Mouse (Mus musculus) neural tube, embryonic 13.5 days (tissue): ENCODE results near the gene Ccdc126. TPM values are rescaled to one million over a fixed set of nuclear protein-coding genes. Genes with fewer than 3 reads are reported as not detected.

Experiments used
- ATAC-seq: fragments of 200-750 bp; cut with Nextera tagmentation; 2 replicates; pipeline ENCODE4 v1.8.0; 2017; ENCODE audit warnings: low read depth, mild to moderate bottlenecking, moderate TSS enrichment, moderate library complexity
- H3K27ac ChIP-seq: fragments of 300-500 bp; sonication (generic); replicated peaks from 2 replicates; pipeline ENCODE4 v1.5.1; 2015; ENCODE audit warnings: moderate library complexity, mild to moderate bottlenecking, inconsistent platforms
- H3K27me3 ChIP-seq: fragments of 300-500 bp; sonication (generic); 2 replicates; pipeline ENCODE4 v1.6.1; 2015; ENCODE audit warnings: mild to moderate bottlenecking, inconsistent platforms
- H3K36me3 ChIP-seq: fragments of 300-500 bp; sonication (generic); 2 replicates; pipeline ENCODE4 v1.6.1; 2015; ENCODE audit warnings: mild to moderate bottlenecking, inconsistent platforms
- H3K4me1 ChIP-seq: fragments of 300-500 bp; sonication (generic); replicated peaks from 2 replicates; pipeline ENCODE4 v1.6.1; 2015; ENCODE audit warnings: inconsistent platforms
- H3K4me2 ChIP-seq: fragments of 300-500 bp; sonication (generic); 2 replicates; pipeline ENCODE4 v1.6.1; 2015; ENCODE audit warnings: inconsistent platforms, mild to moderate bottlenecking, moderate library complexity
- H3K4me3 ChIP-seq: fragments of 300-500 bp; sonication (generic); 2 replicates; pipeline ENCODE4 v1.5.1; 2015; ENCODE audit warnings: mild to moderate bottlenecking, inconsistent platforms
- H3K9ac ChIP-seq: fragments of 300-500 bp; sonication (generic); 2 replicates; pipeline ENCODE4 v1.6.1; 2015; ENCODE audit warnings: moderate library complexity, mild to moderate bottlenecking, inconsistent platforms
- H3K9me3 ChIP-seq: fragments of 300-500 bp; sonication (generic); 2 replicates; pipeline ENCODE4 v1.6.1; 2016; ENCODE audit warnings: inconsistent platforms
- WGBS: fragments of 180-500 bp; shearing (Covaris S2); methylation state at CpG from one replicate; pipeline ENCODE4 v1.1.7; 2015; 5-methylcytosine and 5-hydroxymethylcytosine counted together
- polyA plus RNA-seq: library from polyadenylated mRNA; unstranded; fragments of >200 nt; fragmentation: Nextera tagmentation; extraction: Ambion mirVana; gene quantifications from 2 replicates; pipeline ENCODE4 v1.2.1, GENCODE M21; 2015

Gene Ccdc126
- polyA plus RNA-seq, 1 experiment from 2014 or later: 8.8 TPM

GRCm38 (mm10) chr6:49321341-49321740, 2.3 kb downstream of the Ccdc126 start:
- H3K36me3 ChIP-seq: no peaks in the 10 kb centered on the region
- H3K4me2 ChIP-seq: no peak overlapping the region
- no peak overlapping the region for H3K27ac ChIP-seq
- H3K9ac ChIP-seq: no peak overlapping the region
- ATAC-seq: no peak
- no peaks in the 10 kb centered on the region for H3K27me3 ChIP-seq
- no peak overlapping the region for H3K4me3 ChIP-seq
- 87% methylated on average over 3 of the region's 3 CpGs for WGBS
- peaks cover 15% of the 10 kb centered on the region for H3K4me1 ChIP-seq
- H3K9me3 ChIP-seq: no peaks in the 10 kb centered on the region

DNA sequence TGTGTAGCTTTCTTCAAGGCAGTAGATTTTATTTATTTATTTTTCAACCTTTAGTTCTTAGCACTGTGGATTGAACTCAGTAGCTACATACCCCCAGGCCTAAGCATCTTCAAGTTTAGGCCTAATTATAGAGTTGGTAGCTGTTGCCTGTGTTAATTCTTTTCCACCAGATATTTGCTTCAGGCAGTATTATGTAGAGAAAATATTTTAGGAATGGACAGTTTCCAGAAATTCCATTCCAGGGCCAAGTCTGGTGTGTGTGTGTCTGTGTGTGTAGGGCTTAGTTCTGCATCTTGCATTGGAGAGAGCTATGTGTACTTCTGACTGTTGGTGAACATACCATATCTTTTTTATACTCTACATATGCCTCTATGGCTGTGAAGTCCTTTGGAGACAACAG, 3.0 kb downstream of the Ccdc126 start:
- Histone ChIP-seq H3K9me3 (no peaks in the 10 kb centered on the region), H3K27me3 (no peaks in the 10 kb centered on the region), H3K27ac (no peak overlapping the region), H3K4me1 (peaks cover 15% of the 10 kb centered on the region), H3K4me2 (no peak overlapping the region), H3K36me3 (no peaks in the 10 kb centered on the region), H3K9ac (peak overlapping the region; percentile 26; the same call in 1 of the 2 replicates), H3K4me3 (no peak overlapping the region)
- ATAC-seq: no peak

- no peaks in the 10 kb centered on the region for H3K36me3 ChIP-seq
- H3K27ac ChIP-seq: no peak overlapping the region
- H3K9me3 ChIP-seq: no peaks in the 10 kb centered on the region
- H3K9ac ChIP-seq: no peak overlapping the region
- ATAC-seq: no peak
- H3K4me1 ChIP-seq: peaks cover 15% of the 10 kb centered on the region
- 68% methylated on average over 2 of the region's 2 CpGs for WGBS
- H3K4me3 ChIP-seq: no peak overlapping the region
- no peak overlapping the region for H3K4me2 ChIP-seq
- no peaks in the 10 kb centered on the region for H3K27me3 ChIP-seq
Observed at GRCm38 (mm10) chr6:49322986-49323385, 3.9 kb downstream of the Ccdc126 start.

DNA sequence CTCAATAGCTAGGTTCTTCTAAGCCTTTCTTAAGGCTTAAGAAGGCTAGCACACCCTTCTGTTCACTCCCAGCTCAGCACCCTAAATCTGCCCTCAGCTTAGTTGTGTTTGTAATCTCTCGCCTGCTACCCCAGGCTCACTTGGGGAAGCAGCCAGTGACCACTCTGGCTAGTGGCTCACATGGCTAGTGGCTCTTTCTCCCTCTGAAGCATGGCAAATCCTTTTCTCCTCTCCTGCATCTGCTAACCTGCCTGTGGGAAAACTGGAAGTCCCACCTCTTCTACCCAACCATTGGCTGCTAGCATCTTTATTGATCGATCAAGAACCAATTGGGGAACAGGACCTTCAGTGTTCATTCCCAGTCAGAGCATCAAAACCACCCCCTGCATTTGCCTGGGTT, 5.5 kb downstream of the Ccdc126 start:
- no peak overlapping the region for H3K4me2 ChIP-seq
- peaks cover 15% of the 10 kb centered on the region for H3K4me1 ChIP-seq
- no peaks in the 10 kb centered on the region for H3K27me3 ChIP-seq
- H3K36me3 ChIP-seq: no peaks in the 10 kb centered on the region
- H3K9ac ChIP-seq: no peak overlapping the region
- H3K9me3 ChIP-seq: no peaks in the 10 kb centered on the region
- no peak overlapping the region for H3K27ac ChIP-seq
- H3K4me3 ChIP-seq: no peak overlapping the region
- 56% methylated on average over 2 of the region's 2 CpGs for WGBS
- ATAC-seq: no peak

- ATAC-seq: no peak
- 88% methylated on average over 1 of the region's 1 CpGs for WGBS
- H3K27ac ChIP-seq: no peak overlapping the region
- H3K4me2 ChIP-seq: no peak overlapping the region
- H3K4me3 ChIP-seq: no peak overlapping the region
- no peaks in the 10 kb centered on the region for H3K9me3 ChIP-seq
- H3K4me1 ChIP-seq: peaks cover 7% of the 10 kb centered on the region
- no peaks in the 10 kb centered on the region for H3K36me3 ChIP-seq
- H3K9ac ChIP-seq: no peak overlapping the region
- H3K27me3 ChIP-seq: no peaks in the 10 kb centered on the region
Observed at GRCm38 (mm10) chr6:49325294-49325693, 6.2 kb downstream of the Ccdc126 start.

GRCm38 (mm10) chr6:49326846-49327245, 7.8 kb downstream of the Ccdc126 start:
- 93% methylated on average over 3 of the region's 3 CpGs for whole genome bisulfite sequencing
- H3K9ac ChIP-seq: no peak overlapping the region
- no peak overlapping the region for H3K4me3 ChIP-seq
- H3K4me1 ChIP-seq: no peaks in the 10 kb centered on the region
- no peaks in the 10 kb centered on the region for H3K9me3 ChIP-seq
- H3K27me3 ChIP-seq: no peaks in the 10 kb centered on the region
- no peaks in the 10 kb centered on the region for H3K36me3 ChIP-seq
- no peak for ATAC-seq
- H3K27ac ChIP-seq: no peak overlapping the region
- no peak overlapping the region for H3K4me2 ChIP-seq

GRCm38 (mm10) chr6:49331369-49332059, 12.4 kb downstream of the Ccdc126 start:
- no peak for ATAC-seq
- Histone ChIP-seq H3K27ac (no peak overlapping the region), H3K9ac (no peak overlapping the region), H3K4me2 (no peak overlapping the region), H3K4me3 (no peak overlapping the region), H3K9me3 (no peaks in the 10 kb centered on the region), H3K27me3 (no peaks in the 10 kb centered on the region), H3K36me3 (0 out of 2 replicates have a peak, but pooled peaks cover 6% of the 10 kb centered on the region), H3K4me1 (no peaks in the 10 kb centered on the region)
- 77% methylated on average over 5 of the region's 5 CpGs for WGBS

DNA sequence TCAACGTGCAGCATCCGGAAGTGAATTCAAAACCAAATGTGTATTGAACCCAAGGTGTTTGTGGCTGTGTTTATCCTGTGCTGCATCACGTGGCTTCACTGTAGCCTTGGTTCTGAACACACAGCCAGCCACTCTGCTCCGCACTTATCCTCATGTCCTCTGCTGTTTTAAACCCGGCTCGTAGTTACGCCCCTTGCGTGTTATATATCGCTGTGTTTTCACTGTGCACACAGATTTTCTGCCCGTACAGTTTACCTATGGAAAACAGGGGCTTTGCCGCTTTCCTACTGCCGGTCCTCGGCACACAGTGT, 12.9 kb downstream of the Ccdc126 start:
- no peak for ATAC-seq
- Histone ChIP-seq H3K4me3 (no peak overlapping the region), H3K4me2 (no peak overlapping the region), H3K27me3 (no peaks in the 10 kb centered on the region), H3K27ac (no peak overlapping the region), H3K36me3 (0 out of 2 replicates have a peak, but pooled peaks cover 6% of the 10 kb centered on the region), H3K9ac (no peak overlapping the region), H3K9me3 (no peaks in the 10 kb centered on the region), H3K4me1 (no peaks in the 10 kb centered on the region)
- 76% methylated on average over 13 of the region's 13 CpGs for WGBS

GRCm38 (mm10) chr6:49338566-49338965, 19.5 kb downstream of the Ccdc126 start:
- Histone ChIP-seq H3K4me3 (no peak overlapping the region), H3K4me2 (no peak overlapping the region), H3K9ac (no peak overlapping the region), H3K9me3 (no peaks in the 10 kb centered on the region), H3K4me1 (no peaks in the 10 kb centered on the region), H3K27me3 (no peaks in the 10 kb centered on the region), H3K36me3 (0 out of 2 replicates have a peak, but pooled peaks cover 6% of the 10 kb centered on the region), H3K27ac (no peak overlapping the region)
- 12% methylated on average over 9 of the region's 9 CpGs for WGBS
- no peak for ATAC-seq

GRCm38 (mm10) chr6:49339145-49339544, 20.1 kb downstream of the Ccdc126 start:
- no peak for ATAC-seq
- 21% methylated on average over 6 of the region's 6 CpGs for WGBS
- H3K9me3 ChIP-seq: no peaks in the 10 kb centered on the region

DNA sequence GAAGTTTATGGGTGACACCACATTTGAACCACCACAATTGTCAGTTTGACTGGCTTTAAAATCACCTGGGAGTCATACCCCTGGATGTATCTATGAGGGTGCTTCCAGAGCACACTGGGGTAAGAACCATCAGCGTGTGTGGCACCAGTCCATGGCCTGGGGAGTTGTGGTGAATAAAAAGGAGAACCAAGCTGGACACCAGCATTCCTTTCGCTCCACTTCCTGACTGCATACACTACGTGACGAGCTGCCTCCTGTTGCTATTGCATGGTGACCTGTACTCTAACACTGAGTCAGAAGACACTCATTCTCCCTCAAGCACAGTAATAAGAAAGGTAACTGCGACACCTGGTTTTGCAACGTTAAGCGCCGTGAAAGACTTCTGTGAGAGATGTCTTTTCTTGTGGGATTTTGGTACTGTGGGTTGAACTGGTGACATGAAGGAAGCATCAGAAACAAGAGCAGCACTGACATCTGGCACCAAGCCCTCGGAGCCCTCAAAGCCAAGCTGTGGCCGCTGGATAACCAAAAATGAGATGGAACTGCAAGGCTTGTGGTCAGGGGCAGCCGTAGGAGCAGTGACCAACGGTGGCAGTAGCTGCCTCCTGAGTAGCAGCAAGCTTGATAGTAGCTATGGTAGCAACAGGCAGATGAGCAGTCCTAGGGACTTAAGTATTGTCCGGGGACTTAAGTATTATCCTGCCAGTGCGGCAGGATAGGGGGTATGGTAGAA, 24.8 kb downstream of the Ccdc126 start:
- no peaks in the 10 kb centered on the region for H3K4me1 ChIP-seq
- no peaks in the 10 kb centered on the region for H3K27me3 ChIP-seq
- no peak overlapping the region for H3K4me3 ChIP-seq
- H3K27ac ChIP-seq: no peak overlapping the region
- no peak for ATAC-seq
- H3K36me3 ChIP-seq: no peaks in the 10 kb centered on the region
- no peak overlapping the region for H3K9ac ChIP-seq
- H3K4me2 ChIP-seq: no peak overlapping the region
- WGBS: 84% methylated on average over 14 of the region's 14 CpGs
- no peaks in the 10 kb centered on the region for H3K9me3 ChIP-seq

More at GRCm38 (mm10) chr6:49339145-49339544, 20.1 kb downstream of the Ccdc126 start:
- no peak overlapping the region for H3K4me2 ChIP-seq
- 0 out of 2 replicates have a peak, but pooled peaks cover 6% of the 10 kb centered on the region for H3K36me3 ChIP-seq
- H3K4me1 ChIP-seq: no peaks in the 10 kb centered on the region
- no peak overlapping the region for H3K9ac ChIP-seq
- H3K27ac ChIP-seq: no peak overlapping the region
- H3K27me3 ChIP-seq: no peaks in the 10 kb centered on the region
- no peak overlapping the region for H3K4me3 ChIP-seq

GRCm38 (mm10) chr6:49349826-49350225, 30.8 kb downstream of the Ccdc126 start:
- no peaks in the 10 kb centered on the region for H3K27me3 ChIP-seq
- no peaks in the 10 kb centered on the region for H3K9me3 ChIP-seq
- 93% methylated on average over 7 of the region's 7 CpGs for WGBS
- no peak overlapping the region for H3K4me2 ChIP-seq
- no peak overlapping the region for H3K27ac ChIP-seq
- H3K4me1 ChIP-seq: no peaks in the 10 kb centered on the region
- H3K36me3 ChIP-seq: no peaks in the 10 kb centered on the region
- H3K9ac ChIP-seq: no peak overlapping the region
- H3K4me3 ChIP-seq: no peak overlapping the region
- no peak for ATAC-seq

GRCm38 (mm10) chr6:49354613-49355012, 35.5 kb downstream of the Ccdc126 start:
- H3K9ac ChIP-seq: no peak overlapping the region
- H3K36me3 ChIP-seq: no peaks in the 10 kb centered on the region
- H3K4me1 ChIP-seq: no peaks in the 10 kb centered on the region
- no peaks in the 10 kb centered on the region for H3K27me3 ChIP-seq
- no peaks in the 10 kb centered on the region for H3K9me3 ChIP-seq
- 89% methylated on average over 3 of the region's 3 CpGs for WGBS
- no peak overlapping the region for H3K4me3 ChIP-seq
- no peak overlapping the region for H3K27ac ChIP-seq
- ATAC-seq: no peak
- no peak overlapping the region for H3K4me2 ChIP-seq
